Mouse (Mus musculus) lung, postnatal 0 days (tissue): ENCODE measurements around the gene 1110017D15Rik. TPM values are rescaled to one million over a fixed set of nuclear protein-coding genes. Genes with fewer than 3 reads are reported as not detected.

Source experiments
- ATAC-seq: fragments of 200-750 bp; cut with Nextera tagmentation; 2 replicates; pipeline ENCODE4 v1.8.0; 2017; ENCODE audit warnings: moderate library complexity
- DNase-seq: peaks from one replicate; pipeline ENCODE4 v3.0.0-alpha.2; 2016; ENCODE audit warnings: low spot score
- H3K27ac ChIP-seq: fragments of 300-500 bp; sonication (generic); 2 replicates; pipeline ENCODE4 v1.5.1; 2014; ENCODE audit warnings: antibody characterized with exemption, mild to moderate bottlenecking, low read length, mixed read lengths
- H3K27me3 ChIP-seq: fragments of 300-500 bp; sonication (generic); replicated peaks from 2 replicates; pipeline ENCODE4 v1.6.1; 2014; ENCODE audit warnings: low read length, mixed read lengths; ENCODE audit not compliant: insufficient read depth
- H3K36me3 ChIP-seq: fragments of 300-500 bp; sonication (generic); 2 replicates; pipeline ENCODE4 v1.6.1; 2014; ENCODE audit warnings: low read length, mixed read lengths; ENCODE audit not compliant: insufficient read depth
- H3K4me1 ChIP-seq: fragments of 300-500 bp; sonication (generic); 2 replicates; pipeline ENCODE4 v1.6.1; 2014; ENCODE audit warnings: antibody characterized with exemption, low read depth, low read length, mixed read lengths; ENCODE audit not compliant: insufficient read depth
- H3K4me2 ChIP-seq: fragments of 300-500 bp; sonication (generic); replicated peaks from 2 replicates; pipeline ENCODE4 v1.6.1; 2014; ENCODE audit warnings: low read depth, mild to moderate bottlenecking, low read length, moderate library complexity, mixed read lengths
- H3K4me3 ChIP-seq: fragments of 300-500 bp; sonication (generic); 2 replicates; pipeline ENCODE4 v1.5.1; 2014; ENCODE audit warnings: low read depth, low read length
- H3K9ac ChIP-seq: fragments of 300-500 bp; sonication (generic); replicated peaks from 2 replicates; pipeline ENCODE4 v1.6.1; 2014; ENCODE audit warnings: low read depth, mild to moderate bottlenecking
- H3K9me3 ChIP-seq: fragments of 300-500 bp; sonication (generic); 2 replicates; pipeline ENCODE4 v1.6.1; 2016; ENCODE audit warnings: low read length, mixed read lengths
- CTCF ChIP-seq: IDR thresholded peaks from 2 replicates; pipeline ENCODE4 v1.5.1; 2016; ENCODE audit warnings: antibody characterized with exemption, mild to moderate bottlenecking
- EP300 ChIP-seq: IDR thresholded peaks from 2 replicates; pipeline ENCODE4 v1.6.1; 2016; ENCODE audit warnings: antibody characterized with exemption, mild to moderate bottlenecking, control low read depth
- WGBS: fragments of 180-500 bp; shearing (Covaris S2); extraction: QIAGEN DNeasy Blood & Tissue Kit; methylation state at CpG from one replicate; pipeline ENCODE4 v1.1.7; 2014; 5-methylcytosine and 5-hydroxymethylcytosine counted together
- polyA plus RNA-seq: library from polyadenylated mRNA; unstranded; fragments of >200 nt; fragmentation: Nextera tagmentation; extraction: Ambion mirVana; gene quantifications from 2 replicates; pipeline ENCODE4 v1.2.1, GENCODE M21; 2015

The 1110017D15Rik gene
- polyA plus RNA-seq, 1 experiment from 2014 or later: 37.3 TPM

DNA sequence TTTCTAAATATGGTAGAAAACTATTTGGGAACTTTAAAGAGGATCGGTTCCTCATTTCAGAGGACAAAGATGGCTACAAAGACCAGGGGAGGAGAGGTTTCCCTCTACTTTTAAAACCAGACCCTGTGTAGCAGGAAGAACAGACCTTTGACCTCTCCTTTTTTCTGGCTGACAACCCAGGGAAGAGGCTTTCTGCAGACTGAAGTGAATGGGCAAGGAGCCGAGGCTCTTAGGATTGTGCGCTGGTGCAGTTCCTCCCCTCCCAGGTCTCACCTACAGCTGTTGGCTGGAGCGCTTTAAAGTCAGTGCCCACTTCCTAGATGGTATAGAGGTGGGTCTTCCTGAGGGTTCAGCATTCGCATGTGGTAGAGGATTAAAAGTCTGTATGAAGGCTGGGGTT is 20.1 kb downstream of the 1110017D15Rik start:
- peaks cover 8% of the 10 kb centered on the region; the same call in 1 of the 2 replicates for H3K4me1 ChIP-seq
- no peak overlapping the region for H3K4me2 ChIP-seq
- H3K9ac ChIP-seq: no peak overlapping the region
- no peaks in the 10 kb centered on the region for H3K9me3 ChIP-seq
- DNase-seq (no peak), ATAC-seq (no peak)
- no peak for TF ChIP-seq CTCF
- no peak for TF ChIP-seq EP300
- no peak overlapping the region for H3K27ac ChIP-seq
- no peak overlapping the region for H3K4me3 ChIP-seq
- H3K27me3 ChIP-seq: peaks cover 33% of the 10 kb centered on the region
- WGBS: 69% methylated on average over 5 of the region's 5 CpGs
- H3K36me3 ChIP-seq: no peaks in the 10 kb centered on the region

- no peak overlapping the region for H3K4me2 ChIP-seq
- DNase-seq (peak; percentile 60), ATAC-seq (peak; percentile 53)
- H3K9me3 ChIP-seq: no peaks in the 10 kb centered on the region
- peaks cover 33% of the 10 kb centered on the region for H3K27me3 ChIP-seq
- TF ChIP-seq EP300 (no peak), CTCF (no peak)
- no peaks in the 10 kb centered on the region for H3K36me3 ChIP-seq
- 53% methylated on average over 11 of the region's 11 CpGs for WGBS
- H3K4me1 ChIP-seq: peaks cover 7% of the 10 kb centered on the region; the same call in 1 of the 2 replicates
- H3K27ac ChIP-seq: no peak overlapping the region
- H3K4me3 ChIP-seq: no peak overlapping the region
- H3K9ac ChIP-seq: no peak overlapping the region
Measured at GRCm38 (mm10) chr4:41495850-41496249, 21.3 kb downstream of the 1110017D15Rik start.

DNA sequence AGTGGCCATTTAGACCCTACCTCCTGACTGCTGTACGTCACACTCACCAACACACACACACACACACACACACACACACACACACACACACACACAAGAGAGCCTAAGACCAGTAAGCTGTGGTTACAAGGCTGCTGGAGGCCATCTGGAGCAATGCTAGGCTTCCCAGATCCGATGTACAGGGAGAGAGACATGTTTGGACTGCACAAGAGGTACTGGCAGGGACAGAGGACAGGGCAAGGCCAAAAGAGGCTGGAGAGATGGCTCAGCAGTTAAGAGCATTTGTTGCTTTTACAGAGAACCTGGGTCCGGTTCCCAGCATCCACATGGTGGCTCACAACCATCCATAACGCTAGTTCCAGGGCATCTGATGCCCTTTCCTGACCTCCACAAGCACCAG is 22.1 kb downstream of the 1110017D15Rik start:
- no peaks in the 10 kb centered on the region for H3K36me3 ChIP-seq
- no peak for ATAC-seq
- H3K4me2 ChIP-seq: no peak overlapping the region
- peaks cover 7% of the 10 kb centered on the region; the same call in 1 of the 2 replicates for H3K4me1 ChIP-seq
- no peak overlapping the region for H3K9ac ChIP-seq
- no peak overlapping the region for H3K27ac ChIP-seq
- TF ChIP-seq EP300: no peak
- TF ChIP-seq CTCF: no peak
- WGBS: 81% methylated on average over 4 of the region's 4 CpGs
- DNase-seq: no peak
- peaks cover 33% of the 10 kb centered on the region for H3K27me3 ChIP-seq
- no peak overlapping the region for H3K4me3 ChIP-seq
- H3K9me3 ChIP-seq: no peaks in the 10 kb centered on the region

DNA sequence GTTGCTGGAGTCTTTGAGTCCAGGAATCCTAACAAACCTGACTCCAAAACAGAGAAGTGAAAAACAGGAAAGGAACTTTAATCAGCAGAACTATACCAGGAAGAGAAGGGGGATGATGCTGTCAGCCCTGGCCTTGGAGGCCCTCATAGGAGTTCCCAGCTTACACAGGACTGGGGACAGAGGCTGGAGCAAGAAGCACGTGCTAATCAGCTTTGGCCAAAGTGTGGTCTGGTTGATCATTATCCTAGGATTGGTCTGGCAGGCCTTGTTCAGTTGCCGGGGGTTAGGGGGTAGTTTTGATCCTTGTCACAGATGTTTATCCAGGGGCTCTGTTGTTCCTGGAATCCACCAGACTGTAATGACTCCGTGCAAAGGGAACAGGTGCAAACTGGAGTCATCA is 22.8 kb downstream of the 1110017D15Rik start:
- H3K27me3 ChIP-seq: peaks cover 27% of the 10 kb centered on the region
- no peaks in the 10 kb centered on the region for H3K9me3 ChIP-seq
- no peak overlapping the region for H3K9ac ChIP-seq
- WGBS: 19% methylated on average over 3 of the region's 3 CpGs
- peaks cover 7% of the 10 kb centered on the region; the same call in 1 of the 2 replicates for H3K4me1 ChIP-seq
- ATAC-seq (no peak), DNase-seq (no peak)
- H3K27ac ChIP-seq: no peak overlapping the region
- no peak overlapping the region for H3K4me3 ChIP-seq
- no peaks in the 10 kb centered on the region for H3K36me3 ChIP-seq
- TF ChIP-seq CTCF: no peak
- TF ChIP-seq EP300: no peak
- H3K4me2 ChIP-seq: no peak overlapping the region

DNA sequence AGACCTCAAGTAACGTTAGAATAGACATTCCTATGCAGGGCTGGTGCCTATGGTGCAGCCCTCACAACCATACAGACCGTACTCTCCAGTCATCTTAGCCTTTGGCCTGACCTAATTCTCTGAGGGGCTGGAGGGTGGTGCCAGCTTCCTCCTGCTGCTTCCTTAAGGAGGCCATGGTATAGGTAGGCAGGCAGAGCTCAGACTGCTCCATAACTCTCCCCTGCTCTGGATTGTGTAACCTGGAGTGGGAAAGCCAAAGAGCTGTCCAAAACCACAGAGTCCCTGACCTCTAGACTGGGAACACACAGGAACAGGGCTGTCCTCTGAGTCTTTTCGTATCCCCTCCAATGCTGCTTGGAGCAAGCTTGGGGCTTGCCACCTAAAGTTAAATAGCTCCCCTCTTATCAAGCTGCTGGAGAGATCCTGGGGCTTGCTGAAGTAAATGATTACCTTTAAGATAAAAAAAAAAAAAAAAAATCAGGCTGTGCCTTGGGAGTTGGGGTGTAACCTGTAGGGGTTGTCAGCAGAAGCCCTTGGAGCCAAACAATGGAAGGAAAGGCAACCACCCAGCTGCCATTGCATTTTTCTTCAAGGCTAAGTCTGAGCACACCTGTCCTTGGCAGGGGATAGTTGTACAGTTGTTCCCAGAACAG is 23.5 kb downstream of the 1110017D15Rik start:
- TF ChIP-seq EP300 (no peak), CTCF (no peak)
- H3K9me3 ChIP-seq: no peaks in the 10 kb centered on the region
- H3K4me2 ChIP-seq: no peak overlapping the region
- H3K4me1 ChIP-seq: peaks cover 7% of the 10 kb centered on the region; the same call in 1 of the 2 replicates
- H3K27ac ChIP-seq: no peak overlapping the region
- H3K4me3 ChIP-seq: no peak overlapping the region
- H3K9ac ChIP-seq: no peak overlapping the region
- H3K36me3 ChIP-seq: no peaks in the 10 kb centered on the region
- WGBS: 47% methylated on average over 3 of the region's 3 CpGs
- peaks cover 20% of the 10 kb centered on the region for H3K27me3 ChIP-seq
- DNase-seq (peak; percentile 76), ATAC-seq (peak; percentile 89)

DNA sequence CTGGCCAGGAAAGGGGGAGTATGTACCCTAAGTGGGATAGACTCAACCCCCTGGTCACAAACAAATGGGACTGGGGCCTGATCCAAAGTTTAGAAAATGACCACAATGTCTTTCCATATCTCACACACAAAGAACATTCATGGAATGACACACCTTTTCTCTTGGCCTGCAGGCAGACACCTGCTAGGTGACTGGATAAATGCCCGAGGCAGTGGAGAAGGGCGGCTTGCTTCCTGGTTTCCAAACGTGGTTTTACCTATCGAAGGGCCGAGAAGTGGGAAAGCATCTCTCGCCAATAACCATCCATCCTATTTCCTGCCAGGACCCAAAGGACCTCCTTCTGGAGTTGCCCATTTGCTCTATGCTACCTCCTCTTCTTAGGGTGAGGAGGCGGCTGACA is 24.2 kb downstream of the 1110017D15Rik start:
- ATAC-seq (no peak), DNase-seq (no peak)
- Histone ChIP-seq H3K9ac (no peak overlapping the region), H3K9me3 (no peaks in the 10 kb centered on the region), H3K36me3 (no peaks in the 10 kb centered on the region), H3K27me3 (peaks cover 13% of the 10 kb centered on the region; the same call in 1 of the 2 replicates), H3K4me3 (no peak overlapping the region), H3K27ac (no peak overlapping the region), H3K4me1 (peaks cover 5% of the 10 kb centered on the region; the same call in 1 of the 2 replicates), H3K4me2 (no peak overlapping the region)
- no peak for TF ChIP-seq EP300
- no peak for TF ChIP-seq CTCF
- WGBS: 73% methylated on average over 7 of the region's 7 CpGs

- Histone ChIP-seq H3K9me3 (no peaks in the 10 kb centered on the region), H3K27me3 (no peaks in the 10 kb centered on the region), H3K9ac (no peak overlapping the region), H3K4me3 (no peak overlapping the region), H3K4me2 (no peak overlapping the region), H3K36me3 (no peaks in the 10 kb centered on the region), H3K4me1 (no peaks in the 10 kb centered on the region), H3K27ac (peak overlapping the region; percentile 64)
- WGBS: 39% methylated on average over 6 of the region's 6 CpGs
- ATAC-seq (peak; percentile 86), DNase-seq (peak; percentile 93)
- TF ChIP-seq EP300: peak; percentile 47
- peak; percentile 51 for TF ChIP-seq CTCF
Measured at GRCm38 (mm10) chr4:41481601-41482017, 35.5 kb downstream of the 1110017D15Rik start.
